Mouse (Mus musculus) retina, embryonic 14.5 days (tissue): ENCODE data around the gene Washc4.

Experiments used
- DNase-seq: peaks from one replicate; pipeline ENCODE4 v3.0.0-alpha.2; 2015; ENCODE audit warnings: low spot score

Washc4 gene

GRCm38 (mm10) chr10:83636191-83636590 lies 92.6 kb downstream of the Washc4 start:
- DNase-seq = no peak

- DNase-seq = peak; percentile 28
These were observed 93.7 kb downstream of the Washc4 start for GRCm38 (mm10) chr10:83637295-83637694.

GRCm38 (mm10) chr10:83639881-83640386 lies 96.4 kb downstream of the Washc4 start:
- no peak for DNase-seq

GRCm38 (mm10) chr10:83641641-83642040 lies 98.1 kb downstream of the Washc4 start:
- no peak for DNase-seq

GRCm38 (mm10) chr10:83644167-83644566 lies 100.6 kb downstream of the Washc4 start:
- DNase-seq = no peak

GRCm38 (mm10) chr10:83644865-83645715 lies 101.5 kb downstream of the Washc4 start:
- DNase-seq = no peak

GRCm38 (mm10) chr10:83645716-83645990 lies 102.1 kb downstream of the Washc4 start:
- DNase-seq = no peak
